Comparison of ENCODE assay signal across 16 mouse cellular contexts in the genomic region with DNA sequence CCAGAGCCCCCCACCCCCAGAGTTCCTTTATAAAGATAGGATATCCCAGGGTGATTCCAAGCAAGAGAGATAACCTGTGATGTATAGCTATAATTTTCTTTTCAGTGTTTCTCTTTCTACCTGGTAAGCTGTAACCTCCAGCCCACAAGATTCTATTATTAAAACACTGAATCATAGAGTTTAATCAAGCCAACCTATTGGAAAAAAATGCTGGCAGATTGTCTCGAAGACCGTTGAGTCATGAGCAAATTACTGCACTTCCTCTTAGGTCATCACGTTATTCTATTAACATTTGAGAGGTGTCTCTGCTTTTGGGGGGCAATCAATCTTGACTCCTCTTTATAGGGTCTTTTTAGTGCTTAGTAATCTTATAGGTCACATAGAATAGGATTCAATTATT.
"Had no signal": no experiment of that assay in that cellular context is flagged by ENCODE, and none has a peak within 500 bp of the region (broad histone marks: within the 10 kb centered on the region; RNA-seq: fewer than 3 reads in every experiment).

No protein-coding gene starts in this region.

- H3K27me3 ChIP-seq: neural tube, embryonic 13.5 days; neural tube, embryonic 15.5 days; stomach, embryonic 15.5 days had no signal

- H3K9me3 ChIP-seq: neural tube, embryonic 13.5 days; neural tube, embryonic 15.5 days; stomach, embryonic 15.5 days had no signal

- H3K27ac ChIP-seq: neural tube, embryonic 13.5 days; neural tube, embryonic 15.5 days; stomach, embryonic 15.5 days; stomach, postnatal 0 days had no signal

- H3K4me1 ChIP-seq: neural tube, embryonic 13.5 days; neural tube, embryonic 15.5 days; stomach, embryonic 15.5 days had no signal

- H3K4me3 ChIP-seq: neural tube, embryonic 13.5 days; neural tube, embryonic 15.5 days; stomach, embryonic 15.5 days had no signal

- DNase-seq: retina, postnatal 1 day; right cerebral cortex, adult 18-20 months; right cerebral cortex, postnatal 14 days; right cerebral cortex, postnatal 25 days; right cerebral cortex, postnatal 4 days; spleen, adult 18-20 months; thymus, adult 18-20 months; thymus, adult 2 months; thymus, postnatal 14 days; thymus, postnatal 25 days; thymus, postnatal 36 days; thymus, postnatal 4 days had no signal

- H3K36me3 ChIP-seq: neural tube, embryonic 13.5 days; neural tube, embryonic 15.5 days; stomach, embryonic 15.5 days had no signal
